Mouse (Mus musculus) spleen, embryonic (tissue): Measurements from ENCODE around the gene Gm45837.
"Not testable (repeated sequence)": the region's sequence is repeated elsewhere in the genome, so short reads cannot be mapped to it uniquely, and the experiment has no call there.

Experiments
- CTCF ChIA-PET: fragments of 350-600 bp; sonication (Branson Sonifier 250); formaldehyde crosslinking; loops from one replicate; lab custom pipeline; 2022; lab: Charles Lee

Gm45837 gene

GRCm38 (mm10) chr7:101538141-101538933 is 127.7 kb downstream of the Gm45837 start:
- CTCF ChIA-PET, result interaction anchor here (0.6 to 1.2 kb wide), 4 partner anchors 13 to 251 kb away, joined by 3 to 9 read pairs (median 4); no protein-coding TSS in a partner anchor

DNA sequence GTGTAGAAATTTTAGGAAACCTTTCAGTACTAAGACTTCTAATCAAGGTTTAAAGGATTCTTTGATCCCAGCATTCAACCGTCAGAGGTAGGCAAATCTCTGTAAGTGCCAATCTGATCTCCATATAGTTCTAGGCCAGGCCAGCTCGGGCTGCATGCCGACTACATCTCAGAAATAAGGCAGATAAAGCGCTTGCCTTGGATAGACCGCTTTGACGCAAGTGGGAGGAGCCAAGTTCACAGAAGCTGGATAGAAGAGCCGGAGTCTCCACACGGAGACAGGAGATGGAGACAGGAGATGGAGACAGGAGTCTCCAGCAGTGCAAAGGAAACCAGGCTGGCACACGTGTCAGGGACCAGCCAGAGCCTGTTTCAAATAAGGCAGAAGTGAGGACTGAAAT is 129.1 kb downstream of the Gm45837 start:
- CTCF ChIA-PET, result interaction anchor here (0.6 kb wide), 1 partner anchor 886 kb away, joined by 3 read pairs; no protein-coding TSS in a partner anchor

DNA sequence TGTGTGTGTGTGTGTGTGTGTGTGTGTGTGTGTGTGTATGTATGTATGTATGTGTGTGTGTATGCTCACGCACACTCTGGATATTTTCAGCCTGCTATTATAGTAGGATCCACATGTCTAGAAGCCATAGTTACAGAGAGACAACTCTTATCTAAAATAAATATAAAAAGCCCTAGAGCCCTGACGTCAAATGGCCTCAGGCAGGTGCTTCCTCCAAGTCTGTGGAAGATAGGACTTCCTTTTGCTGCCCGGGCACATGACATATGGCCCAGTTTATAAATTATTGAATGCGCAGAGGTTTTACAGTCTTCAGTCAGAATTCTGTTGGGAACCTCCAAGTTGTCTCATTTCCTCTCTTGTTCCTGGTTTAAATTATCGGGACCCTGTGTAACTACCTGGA is 130.0 kb downstream of the Gm45837 start:
- CTCF ChIA-PET, result interaction anchor here (0.7 kb wide), 1 partner anchor 553 kb away, joined by 9 read pairs; no protein-coding TSS in a partner anchor

DNA sequence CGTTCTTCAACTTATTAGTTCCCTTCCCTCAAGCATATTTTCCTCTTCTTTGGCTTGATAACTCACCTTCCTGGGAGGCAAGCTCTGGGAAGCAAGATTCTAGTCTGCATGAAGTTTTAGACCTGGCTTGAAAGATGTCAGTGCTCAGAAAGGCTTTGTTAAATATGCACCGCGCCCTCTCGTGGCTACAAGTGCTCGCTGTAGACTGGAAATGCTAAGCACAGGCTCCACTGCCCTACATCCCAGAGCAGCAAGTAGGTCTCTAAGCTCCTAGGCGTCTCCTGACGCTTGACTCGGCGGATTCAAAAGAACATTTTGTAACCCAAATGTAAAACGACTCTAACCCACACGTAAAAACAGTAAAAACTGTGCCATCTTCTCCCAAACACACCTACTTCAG is 130.4 kb downstream of the Gm45837 start:
- CTCF ChIA-PET, result interaction anchor here (0.7 kb wide), 1 partner anchor 553 kb away, joined by 9 read pairs; no protein-coding TSS in a partner anchor

- CTCF ChIA-PET, result no interaction called here
These were observed 131.0 kb downstream of the Gm45837 start for GRCm38 (mm10) chr7:101541734-101542133.

DNA sequence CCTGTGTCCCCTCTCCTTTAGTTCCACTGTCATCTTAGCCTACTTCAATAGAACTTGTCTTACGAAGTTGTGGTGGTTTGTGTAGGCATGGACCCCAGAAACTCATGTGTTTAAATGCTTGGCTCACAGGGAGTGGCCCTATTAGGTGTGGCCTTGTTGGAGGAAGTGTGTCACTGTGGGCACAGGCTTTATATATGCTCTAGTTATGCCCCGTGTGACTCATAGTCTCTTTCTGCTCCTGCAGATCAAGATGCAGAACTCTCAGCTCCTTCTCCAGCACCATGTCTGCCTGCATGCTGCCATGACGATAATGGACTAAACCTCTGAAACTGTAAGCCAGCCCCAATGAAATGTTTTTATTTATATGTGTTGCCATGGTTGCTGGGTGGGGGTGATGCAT is 137.0 kb downstream of the Gm45837 start:
- CTCF ChIA-PET, result no interaction called here

DNA sequence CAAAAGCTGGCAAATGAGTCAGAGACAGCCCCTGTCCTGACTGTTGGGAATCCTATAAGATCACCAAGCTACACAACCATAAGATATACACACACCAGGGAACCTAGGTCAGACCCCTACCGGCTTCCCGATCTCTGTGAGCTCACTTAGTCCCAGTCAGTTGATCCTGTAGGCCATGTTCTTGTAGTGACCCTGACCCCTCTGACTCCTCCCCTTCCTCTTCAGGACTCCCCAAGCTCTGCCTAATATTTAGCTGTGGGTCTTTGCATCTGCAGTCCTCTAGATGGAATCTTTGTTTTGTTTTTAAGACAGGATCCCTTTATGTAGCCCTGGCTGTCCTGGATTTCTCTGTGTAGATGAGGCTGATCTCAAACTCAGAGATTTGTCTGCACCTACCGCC is 138.6 kb downstream of the Gm45837 start:
- CTCF ChIA-PET, result no interaction called here

GRCm38 (mm10) chr7:101550686-101551485 is 140.2 kb downstream of the Gm45837 start:
- CTCF ChIA-PET, result no interaction called here

GRCm38 (mm10) chr7:101551530-101551929 is 140.8 kb downstream of the Gm45837 start:
- CTCF ChIA-PET, result interaction anchor here (0.6 kb wide), 1 partner anchor 13 kb away, joined by 9 read pairs; no protein-coding TSS in a partner anchor

GRCm38 (mm10) chr7:101555473-101555872 is 144.8 kb downstream of the Gm45837 start:
- CTCF ChIA-PET, result not testable (repeated sequence)

DNA sequence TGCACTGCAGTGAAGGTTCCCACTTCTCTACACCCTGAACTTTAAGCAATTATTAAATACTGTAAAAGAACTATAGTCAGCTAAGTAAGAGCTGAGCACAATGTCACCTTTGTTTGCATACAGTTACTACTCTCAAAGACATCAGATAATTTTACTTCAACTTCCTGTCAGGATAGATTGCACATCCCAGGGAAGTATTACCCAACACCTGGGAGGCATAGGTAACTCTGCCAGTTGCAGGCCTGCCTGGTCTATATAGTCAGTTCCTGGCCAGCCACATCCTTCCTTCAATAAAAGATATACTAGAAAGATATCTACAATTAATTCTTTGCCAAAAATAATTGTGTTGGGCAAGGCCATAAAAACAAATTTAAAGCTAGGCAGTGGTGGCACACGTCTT is 146.7 kb downstream of the Gm45837 start:
- CTCF ChIA-PET, result no interaction called here

DNA sequence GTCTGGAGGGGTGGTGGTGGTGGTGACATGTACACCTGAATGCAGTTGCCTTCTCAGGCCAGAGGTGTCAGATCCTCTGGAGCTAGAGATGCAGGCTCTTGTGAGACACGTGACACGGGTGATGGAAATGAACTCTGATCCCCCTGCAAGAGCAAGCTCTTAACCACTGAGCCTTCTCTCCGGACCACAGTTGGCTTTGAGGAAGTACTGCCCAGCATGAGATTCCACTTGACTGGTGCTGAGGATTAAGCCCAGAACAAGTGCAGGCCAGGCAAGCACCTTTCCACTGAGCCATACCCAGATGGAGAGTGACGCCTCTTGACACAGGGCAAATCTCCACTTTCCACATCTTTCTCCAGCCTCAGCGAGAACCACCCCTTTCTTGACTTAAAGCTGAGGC is 148.7 kb downstream of the Gm45837 start:
- CTCF ChIA-PET, result interaction anchor here (0.7 kb wide), 1 partner anchor 34 kb away, joined by 4 read pairs; no protein-coding TSS in a partner anchor
